Mouse (Mus musculus): ENCODE data around the gene Mid1.
A peak's percentile ranks its signal among the peaks of the same experiment; 100 is the strongest.
"Not testable (repeated sequence)": the region's sequence is repeated elsewhere in the genome, so short reads cannot be mapped to it uniquely, and the experiment has no call there.

Gene Mid1

GRCm38 (mm10) chrX:169987368-169987837 is 302.4 kb downstream of the Mid1 start:
- DNase-seq (ENCODE audit: low read depth): peak; percentile 46

- DNase-seq (ENCODE audit: low read depth): peak; percentile 32
Observed at GRCm38 (mm10) chrX:169988571-169989218, 303.7 kb downstream of the Mid1 start.

- DNase-seq (ENCODE audit: low read depth): peak; percentile 51
Observed at GRCm38 (mm10) chrX:169989219-169989595, 304.2 kb downstream of the Mid1 start.

DNA sequence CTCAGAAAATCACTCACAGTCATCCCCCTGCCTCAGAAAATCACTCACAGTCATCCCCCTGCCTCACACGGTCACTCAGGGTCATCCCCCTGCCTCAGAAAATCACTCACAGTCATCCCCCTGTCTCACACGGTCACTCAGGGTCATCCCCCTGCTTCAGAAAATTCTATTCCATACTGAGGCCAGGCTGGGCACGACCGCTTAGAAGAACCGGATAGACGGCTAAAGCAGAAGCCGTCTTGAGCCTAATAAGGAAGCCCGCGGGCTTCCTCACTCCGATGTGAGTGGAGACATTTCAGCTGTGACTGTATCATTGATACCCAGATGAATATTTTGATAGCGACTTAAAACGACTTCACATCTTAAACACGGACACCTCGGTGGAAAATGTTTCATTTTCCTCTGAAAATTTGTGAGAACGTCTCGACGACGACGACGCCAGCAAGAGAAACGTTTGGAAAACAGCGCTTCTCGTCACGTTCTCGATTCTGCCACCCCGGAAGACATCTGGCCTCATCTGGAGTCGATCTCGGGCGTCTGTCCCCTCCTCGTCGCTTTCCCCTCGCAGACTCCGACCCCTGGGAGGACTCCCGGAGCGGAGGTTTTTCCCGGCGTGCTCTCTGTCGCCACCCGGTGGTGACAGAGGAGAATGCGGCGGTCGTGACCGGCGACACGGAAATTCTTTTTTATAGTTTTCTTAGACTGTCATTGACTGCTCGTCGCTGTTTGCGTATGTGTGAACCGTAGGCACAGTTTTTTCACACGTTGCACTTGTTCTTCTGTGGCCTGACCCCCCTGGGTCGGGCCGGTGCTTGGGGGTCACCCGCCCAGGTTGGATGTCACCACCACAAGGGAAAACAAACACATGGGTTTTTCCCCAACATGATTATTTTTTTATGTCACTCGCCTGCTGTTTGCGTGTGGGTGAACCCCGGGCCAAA is 305.0 kb downstream of the Mid1 start:
- DNase-seq (ENCODE audit: low read depth): peak; percentile 67

DNA sequence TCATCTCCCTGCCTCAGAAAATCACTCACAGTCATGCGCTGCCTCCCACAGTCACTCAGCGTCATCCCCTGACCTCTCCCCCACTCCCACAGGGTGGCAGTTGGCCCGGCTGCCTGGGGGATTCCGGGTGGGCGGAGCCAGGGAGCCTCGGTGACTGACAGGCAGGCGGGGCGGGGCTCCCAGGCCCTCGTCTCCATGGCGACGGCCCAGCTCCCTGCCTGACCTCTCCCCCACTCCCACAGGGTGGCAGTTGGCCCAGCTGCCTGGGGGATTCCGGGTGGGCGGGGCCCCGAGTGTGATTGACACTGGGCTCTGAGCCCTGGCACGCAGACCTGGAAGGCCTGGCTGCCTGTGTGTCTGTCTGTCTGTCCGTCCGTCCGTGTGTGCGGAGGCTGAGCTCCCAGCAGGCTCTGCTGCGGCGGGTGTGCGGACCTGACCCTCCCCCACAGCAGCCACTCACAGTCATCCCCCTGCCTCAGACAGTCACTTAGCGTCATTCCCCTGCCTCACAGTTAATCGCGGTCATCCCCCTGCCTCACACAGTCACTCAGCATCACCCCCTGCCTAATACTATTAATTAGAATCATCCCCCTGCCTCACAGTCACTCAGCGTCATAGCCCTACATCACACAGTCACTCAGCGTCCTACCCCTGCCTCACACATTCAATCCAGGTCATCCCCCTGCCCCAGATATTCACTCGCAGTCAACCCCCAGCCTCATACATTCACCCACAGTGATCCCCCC is 306.3 kb downstream of the Mid1 start:
- DNase-seq (ENCODE audit: low read depth): peak; percentile 100

DNA sequence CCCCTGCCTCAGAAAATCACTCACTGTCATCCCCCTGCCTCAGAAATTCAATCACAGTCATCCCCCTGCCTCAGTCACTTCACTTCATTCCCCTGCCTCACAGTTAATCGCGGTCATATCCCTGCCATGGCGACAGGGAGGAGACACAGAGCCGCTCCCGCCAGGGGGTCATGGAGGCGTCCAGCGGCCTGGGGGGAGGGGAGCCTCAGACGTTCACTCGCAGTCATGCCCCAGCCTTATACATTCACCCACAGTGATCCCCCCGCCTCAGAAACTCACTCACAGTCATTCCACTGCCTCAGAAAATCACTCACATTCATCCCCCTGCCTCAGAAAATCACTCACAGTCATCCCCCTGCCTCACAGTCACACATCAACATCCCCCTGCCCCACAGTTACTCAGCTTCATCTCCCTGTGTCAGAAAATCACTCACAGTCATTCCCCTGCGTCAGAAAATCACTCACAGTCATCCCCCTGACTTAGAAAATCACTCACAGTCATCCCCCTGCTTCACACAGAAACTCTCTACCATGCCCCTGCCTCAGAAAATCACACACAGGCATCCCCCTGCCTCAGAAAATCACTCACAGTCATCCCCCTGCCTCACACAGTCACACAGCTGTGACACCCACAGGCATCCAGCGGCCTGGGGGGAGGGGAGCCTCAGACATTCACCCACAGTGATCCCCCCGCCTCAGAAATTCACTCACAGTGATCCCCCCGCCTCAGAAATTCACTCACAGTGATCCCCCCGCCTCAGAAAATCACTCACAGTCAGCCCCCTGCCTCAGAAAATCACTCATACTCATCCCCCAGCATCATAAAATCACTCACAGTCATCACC is 307.3 kb downstream of the Mid1 start:
- DNase-seq (ENCODE audit: low read depth): not testable (repeated sequence)

DNA sequence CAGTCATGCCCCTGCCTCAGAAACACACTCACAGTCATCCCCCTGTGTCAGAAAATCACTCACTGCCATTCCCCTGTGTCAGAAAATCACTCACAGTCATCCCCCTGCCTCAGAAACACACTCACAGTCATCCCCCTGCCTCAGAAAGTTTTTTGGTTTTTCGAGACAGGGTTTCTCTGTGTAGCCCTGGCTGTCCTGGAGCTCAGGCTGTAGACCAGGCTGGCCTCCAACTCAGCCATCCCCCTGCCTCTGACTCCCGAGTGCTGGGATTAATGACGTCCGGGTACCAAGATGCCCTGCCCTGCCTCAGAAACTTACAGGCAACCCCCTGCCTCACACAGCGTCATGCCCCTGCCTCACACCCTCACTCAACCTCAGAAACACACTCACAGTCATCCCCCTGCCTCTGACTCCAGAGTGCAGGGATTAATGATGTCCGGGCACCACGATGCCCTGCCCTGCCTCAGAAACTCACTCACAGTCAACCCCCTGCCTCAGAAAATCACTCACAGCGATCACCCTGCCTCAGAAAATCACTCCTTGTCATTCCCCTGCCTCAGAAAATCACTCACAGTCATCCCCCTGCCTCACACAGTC is 308.1 kb downstream of the Mid1 start:
- DNase-seq (ENCODE audit: low read depth): not testable (repeated sequence)

GRCm38 (mm10) chrX:169994011-169994865 is 309.2 kb downstream of the Mid1 start:
- not testable (repeated sequence) for DNase-seq (ENCODE audit: low read depth)

DNA sequence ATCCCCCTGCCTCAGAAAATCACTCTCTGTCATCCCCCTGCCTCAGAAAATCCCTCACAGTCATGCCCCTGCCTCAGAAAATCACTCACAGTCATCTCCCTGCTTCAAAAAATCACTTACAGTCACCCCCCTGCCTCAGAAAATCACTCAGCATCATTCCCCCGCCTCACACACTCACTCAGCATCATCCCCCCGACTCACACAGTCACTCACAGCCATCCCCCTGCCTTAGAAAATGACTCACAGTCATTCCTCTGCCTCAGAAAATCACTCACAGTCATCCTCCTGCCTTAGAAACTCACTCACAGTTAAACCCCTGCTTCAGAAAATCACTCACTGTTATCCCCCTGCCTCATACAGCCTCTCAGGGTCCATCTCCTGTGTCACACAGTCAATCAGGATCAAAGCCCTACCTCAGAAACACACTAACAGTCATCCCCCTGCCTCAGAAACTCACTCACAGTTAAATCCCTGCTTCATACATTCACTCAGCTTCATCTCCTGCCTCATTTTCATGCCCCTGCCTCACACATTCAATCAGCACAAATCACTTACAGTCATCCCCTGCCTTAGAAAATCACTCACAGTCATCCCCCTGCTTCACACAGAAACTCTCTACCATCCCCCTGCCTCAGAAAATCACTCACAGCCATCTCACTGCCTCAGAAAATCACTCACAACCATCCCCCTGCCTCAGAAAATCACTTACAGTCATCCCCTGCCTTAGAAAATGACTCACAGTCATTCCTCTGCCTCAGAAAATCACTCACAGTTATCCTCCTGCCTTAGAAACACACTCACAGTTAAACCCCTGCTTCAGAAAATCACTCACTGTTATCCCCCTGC is 310.1 kb downstream of the Mid1 start:
- DNase-seq (ENCODE audit: low read depth): not testable (repeated sequence)

DNA sequence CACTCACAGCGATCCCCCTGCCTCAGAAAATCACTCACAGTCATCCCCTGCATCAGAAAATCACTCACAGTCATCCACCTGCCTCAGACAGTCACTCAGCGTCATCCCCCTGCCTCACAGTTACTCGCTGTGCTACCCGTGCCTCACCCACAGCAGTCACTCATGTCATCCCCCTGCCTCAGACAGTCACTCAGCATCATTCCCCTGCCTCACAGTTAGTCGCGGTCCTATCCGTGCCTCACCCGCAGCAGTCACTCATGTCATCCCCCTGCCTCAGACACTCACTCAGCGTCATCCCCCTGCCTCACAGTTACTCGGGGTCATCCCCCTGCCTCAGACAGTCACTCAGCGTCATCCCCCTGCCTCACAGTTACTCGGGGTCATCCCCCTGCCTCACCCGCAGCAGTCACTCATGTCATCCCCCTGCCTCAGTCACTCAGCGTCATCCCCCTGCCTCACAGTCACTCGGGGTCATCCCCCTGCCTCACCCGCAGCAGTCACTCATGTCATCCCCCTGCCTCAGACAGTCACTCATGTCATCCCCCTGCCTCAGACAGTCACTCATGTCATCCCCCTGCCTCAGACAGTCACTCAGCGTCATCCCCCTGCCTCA is 311.0 kb downstream of the Mid1 start:
- not testable (repeated sequence) for DNase-seq (ENCODE audit: low read depth)

DNA sequence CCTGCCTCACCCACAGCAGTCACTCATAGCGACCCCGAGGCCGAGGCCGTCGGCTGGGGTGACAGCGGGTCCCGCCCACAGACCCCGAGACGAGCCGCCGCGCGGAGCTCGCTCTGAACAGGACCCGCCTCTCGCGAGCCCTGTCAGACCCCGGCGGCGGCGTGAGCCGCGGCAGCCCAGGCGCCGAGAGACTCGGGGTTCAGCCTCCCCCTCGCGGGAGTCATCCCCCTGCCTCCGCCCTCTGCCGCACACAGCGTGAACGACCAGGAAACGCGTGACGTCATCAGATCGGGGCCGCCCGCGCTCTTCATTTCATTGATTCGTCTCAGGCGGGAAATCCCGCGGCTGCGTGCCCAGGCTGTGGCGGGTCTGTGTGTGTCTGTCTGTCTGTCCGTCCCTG is 311.9 kb downstream of the Mid1 start:
- peak; percentile 100 for DNase-seq (ENCODE audit: low read depth)

- DNase-seq (ENCODE audit: low read depth): not testable (repeated sequence)
Observed at GRCm38 (mm10) chrX:169997456-169997853, 312.5 kb downstream of the Mid1 start.

DNA sequence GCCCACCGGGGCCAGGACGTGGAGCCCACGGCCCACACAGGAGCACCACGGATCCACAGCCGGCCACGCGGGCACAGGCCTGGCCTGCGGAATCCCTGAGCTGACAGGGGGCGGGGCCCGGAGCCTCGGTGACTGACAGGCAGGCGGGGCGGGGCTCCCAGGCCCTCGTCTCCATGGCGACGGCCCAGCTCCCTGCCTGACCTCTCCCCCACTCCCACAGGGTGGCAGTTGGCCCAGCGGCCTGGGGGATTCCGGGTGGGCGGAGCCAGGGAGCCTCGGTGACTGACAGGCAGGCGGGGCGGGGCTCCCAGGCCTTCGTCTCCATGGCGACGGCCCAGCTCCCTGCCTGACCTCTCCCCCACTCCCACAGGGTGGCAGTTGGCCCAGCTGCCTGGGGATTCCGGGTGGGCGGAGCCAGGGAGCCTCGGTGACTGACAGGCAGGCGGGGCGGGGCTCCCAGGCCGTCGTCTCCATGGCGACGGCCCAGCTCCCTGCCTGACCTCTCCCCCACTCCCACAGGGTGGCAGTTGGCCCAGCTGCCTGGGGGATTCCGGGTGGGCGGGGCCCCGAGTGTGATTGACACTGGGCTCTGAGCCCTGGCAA is 313.0 kb downstream of the Mid1 start:
- peak; percentile 100 for DNase-seq (ENCODE audit: low read depth)

- DNase-seq (ENCODE audit: low read depth): not testable (repeated sequence)
Observed at GRCm38 (mm10) chrX:169998559-169999219, 313.7 kb downstream of the Mid1 start.

GRCm38 (mm10) chrX:169999226-169999883 is 314.4 kb downstream of the Mid1 start:
- not testable (repeated sequence) for DNase-seq (ENCODE audit: low read depth)

DNA sequence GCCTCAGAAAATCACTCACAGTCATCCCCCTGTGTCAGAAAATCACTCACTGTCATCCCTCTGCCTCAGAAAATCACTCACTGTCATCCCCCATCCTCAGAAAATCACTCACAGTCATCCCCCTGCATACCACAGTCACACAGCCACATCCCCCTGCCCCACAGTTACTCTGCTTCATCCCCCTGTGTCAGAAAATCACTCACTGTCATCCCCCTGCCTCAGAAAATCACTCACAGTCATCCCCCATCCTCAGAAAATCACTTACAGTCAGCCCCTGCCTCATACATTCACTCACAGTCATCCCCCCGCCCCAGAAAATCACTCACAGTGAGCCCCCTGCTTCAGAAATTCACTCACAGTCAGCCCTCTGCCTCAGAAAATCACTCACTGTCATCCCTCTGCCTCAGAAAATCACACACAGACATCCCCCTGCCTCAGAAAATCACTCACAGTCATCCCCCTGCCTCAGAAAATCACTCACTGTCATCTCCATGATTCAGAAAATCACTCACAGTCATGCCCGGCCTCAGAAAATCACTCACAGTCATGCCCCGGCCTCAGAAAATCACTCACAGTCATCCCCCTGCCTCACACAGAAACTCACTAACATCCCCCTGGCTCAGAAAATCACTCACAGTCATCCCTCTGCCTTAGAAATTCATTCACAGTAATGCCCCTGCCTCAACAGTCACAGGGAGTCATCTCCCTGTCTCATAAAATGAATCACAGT is 315.1 kb downstream of the Mid1 start:
- not testable (repeated sequence) for DNase-seq (ENCODE audit: low read depth)

Data from c-Kit-positive CD71-positive TER-119-negative erythroid progenitor cells, embryonic 14.5 days (primary cell).